Mouse (Mus musculus) megakaryocyte progenitor cell, adult 5-6 weeks (primary cell): ENCODE results near the gene Ascl5. TPM values are rescaled to one million over a fixed set of nuclear protein-coding genes. Genes with fewer than 3 reads are reported as not detected.

Source experiments
- total RNA-seq, 2 experiments: library from RNA; stranded (forward) in 1 of 2; stranded (reverse) in 1 of 2; fragments of 157-497, 149-512 nt in 1 of 2; fragments of 200-1000 nt in 1 of 2; gene quantifications; 2 replicates each; pipeline versions ENCODE4 v1.2.3 to v1.2.4; 2015 to 2017

Ascl5 gene
- total RNA-seq, 2 experiments from 2014 or later = not detected

Other genes starting within 250 kb of the Ascl5 start
- not detected in 2 replicates for gene Lad1, start 232.2 kb upstream of the Ascl5 start, total RNA-seq (2015)
- gene Lad1, start 232.2 kb upstream of the Ascl5 start, total RNA-seq (2017) = not detected in 2 replicates
- gene Tnnt2, start 214.4 kb upstream of the Ascl5 start, total RNA-seq (2015) = not detected in 2 replicates
- gene Tnnt2, start 214.4 kb upstream of the Ascl5 start, total RNA-seq (2017) = not detected in 2 replicates
- not detected in 2 replicates for gene Pkp1, start 131.6 kb upstream of the Ascl5 start, total RNA-seq (2015)
- gene Pkp1, start 131.6 kb upstream of the Ascl5 start, total RNA-seq (2017) = not detected in 2 replicates
- gene Igfn1, start 44.5 kb upstream of the Ascl5 start, total RNA-seq (2015) = not detected in 2 replicates
- gene Igfn1, start 44.5 kb upstream of the Ascl5 start, total RNA-seq (2017) = not detected in 2 replicates
- gene Tmem9, start 42.7 kb upstream of the Ascl5 start, total RNA-seq (2015) = 5.8 and 12.7 TPM in 2 replicates
- 5.1 and 9.2 TPM in 2 replicates for gene Tmem9, start 42.7 kb upstream of the Ascl5 start, total RNA-seq (2017)
- gene Cacna1s, start 1.9 kb downstream of the Ascl5 start, total RNA-seq (2015) = not detected in 2 replicates
- not detected in 2 replicates for gene Cacna1s, start 1.9 kb downstream of the Ascl5 start, total RNA-seq (2017)
- gene Kif21b, start 80.6 kb downstream of the Ascl5 start, total RNA-seq (2015) = 7.7 and 8.6 TPM in 2 replicates
- 8.0 and 10.3 TPM in 2 replicates for gene Kif21b, start 80.6 kb downstream of the Ascl5 start, total RNA-seq (2017)
- not detected in 2 replicates for gene Mroh3, start 162.0 kb downstream of the Ascl5 start, total RNA-seq (2015)
- not detected in 2 replicates for gene Mroh3, start 162.0 kb downstream of the Ascl5 start, total RNA-seq (2017)
- gene Inava, start 183.5 kb downstream of the Ascl5 start, total RNA-seq (2015) = not detected in 2 replicates
- gene Inava, start 183.5 kb downstream of the Ascl5 start, total RNA-seq (2017) = not detected in 2 replicates
- not detected in 2 replicates for gene Gpr25, start 210.1 kb downstream of the Ascl5 start, total RNA-seq (2015)
- not detected in 2 replicates for gene Gpr25, start 210.1 kb downstream of the Ascl5 start, total RNA-seq (2017)